Mouse (Mus musculus): ENCODE measurements around the gene Arhgdia.

The Arhgdia gene

GRCm38 (mm10) chr11:120581490-120582267 lies at the start of gene Arhgdia:
TSS of gene Arhgdia (minus strand) at chr11:120581624.
- peak; percentile 74 for DNase-seq (ENCODE audit: low read depth, low spot score)

DNA sequence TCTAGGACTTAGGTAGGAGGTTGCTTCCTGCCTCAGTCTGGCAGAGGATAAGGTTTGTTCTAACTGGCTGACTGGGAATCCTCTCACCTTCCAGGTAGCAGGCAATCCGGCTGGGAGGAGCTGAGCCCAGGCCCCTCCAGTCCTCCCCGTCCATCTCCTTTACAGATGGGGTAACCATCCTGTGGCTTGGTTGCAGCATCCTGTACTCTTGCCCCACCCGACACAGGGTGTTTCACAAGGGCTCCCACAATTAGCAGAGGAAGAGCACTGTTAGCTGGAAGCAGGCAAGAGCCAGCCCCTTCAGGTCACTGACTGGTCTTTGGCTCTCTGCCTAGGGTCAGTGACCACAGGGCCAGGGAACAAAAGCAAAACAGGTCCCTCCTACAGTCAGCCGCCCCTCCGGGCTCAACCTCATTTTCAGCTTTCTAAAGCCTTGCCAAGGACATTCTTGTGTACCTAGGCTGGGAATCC lies 49.0 kb upstream of the Arhgdia start:
- peak; percentile 77 for DNase-seq (ENCODE audit: low read depth, low spot score)

DNA sequence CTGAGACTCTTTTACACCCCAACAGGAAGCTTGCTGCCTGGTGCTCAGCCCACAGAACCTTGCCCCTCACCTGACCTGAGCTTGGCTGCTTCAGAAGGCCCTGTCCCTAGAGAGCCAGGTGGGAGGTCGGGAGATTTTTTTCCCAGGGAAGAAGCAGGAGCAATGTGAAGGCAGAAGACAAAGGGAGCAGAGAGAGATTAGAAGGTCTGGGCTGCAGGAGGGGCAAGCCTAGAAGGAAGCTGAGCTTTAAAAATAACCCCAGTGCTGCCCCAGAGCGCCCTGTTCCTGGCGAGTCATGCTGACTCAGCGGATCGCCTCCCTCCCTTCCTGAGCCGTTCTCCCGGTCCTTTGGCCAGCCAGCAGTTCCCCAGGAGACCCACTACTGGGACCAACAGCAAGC lies 48.5 kb upstream of the Arhgdia start:
- DNase-seq (ENCODE audit: low read depth, low spot score) = peak; percentile 78

DNA sequence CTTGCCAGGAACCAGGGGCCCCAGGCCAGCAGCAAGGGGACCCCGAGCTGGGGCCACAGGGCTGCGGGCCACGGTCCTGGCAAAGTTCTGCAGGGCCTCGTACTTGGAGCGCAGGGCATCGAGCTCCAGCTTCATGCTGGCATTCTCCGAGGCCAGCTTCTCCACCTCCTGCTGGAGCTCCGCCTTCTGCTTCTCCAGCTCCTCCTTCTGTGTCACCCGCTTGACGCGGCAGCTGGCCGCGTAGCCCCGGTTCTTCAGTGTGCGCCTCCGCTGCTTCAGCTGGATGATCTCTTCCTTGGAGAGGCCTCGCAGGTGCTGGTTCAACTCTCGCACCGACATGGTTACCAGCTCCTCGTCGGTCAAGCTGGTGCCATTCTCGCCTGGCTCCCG lies 47.9 kb upstream of the Arhgdia start:
- no peak for DNase-seq (ENCODE audit: low read depth, low spot score)

DNA sequence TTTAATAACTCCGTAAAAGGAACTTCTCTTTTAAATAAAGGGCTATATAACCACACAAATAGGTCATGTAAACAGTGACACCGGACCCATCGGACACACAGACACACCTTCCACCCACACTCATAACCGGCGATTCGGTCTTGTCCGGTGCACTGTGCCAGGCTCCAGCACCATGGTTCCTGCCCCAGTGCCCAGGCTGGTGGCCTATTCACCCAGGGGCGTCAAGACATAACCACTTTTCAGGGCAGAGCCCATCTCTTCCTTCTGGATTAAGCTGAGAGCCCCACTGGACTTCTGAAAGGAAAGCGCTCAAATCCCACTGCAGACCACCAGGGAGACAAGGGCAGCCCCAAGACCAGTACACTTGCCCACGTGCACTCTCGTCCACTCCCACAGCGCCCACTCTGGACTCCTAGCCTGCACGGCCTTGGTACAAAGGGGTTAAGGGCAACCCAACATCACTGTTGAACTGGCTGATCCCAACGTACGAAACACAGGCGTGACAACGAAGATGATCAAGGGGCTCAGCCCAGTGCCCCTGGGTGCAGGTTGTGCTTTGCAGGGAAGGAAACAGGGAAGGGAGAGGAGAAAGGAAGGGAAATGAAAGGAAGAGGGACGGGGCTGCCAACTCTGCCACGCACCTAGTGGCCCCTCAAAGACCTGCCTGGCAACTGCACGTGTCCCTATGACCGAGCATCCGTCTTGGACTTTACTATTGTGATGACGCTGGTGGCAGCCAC lies 47.3 kb upstream of the Arhgdia start:
- DNase-seq (ENCODE audit: low read depth, low spot score) = no peak

- DNase-seq (ENCODE audit: low read depth, low spot score) = no peak
Measured at GRCm38 (mm10) chr11:120627468-120628300, 46.3 kb upstream of the Arhgdia start.

- DNase-seq (ENCODE audit: low read depth, low spot score) = no peak
Measured at GRCm38 (mm10) chr11:120626785-120627467, 45.5 kb upstream of the Arhgdia start.

DNA sequence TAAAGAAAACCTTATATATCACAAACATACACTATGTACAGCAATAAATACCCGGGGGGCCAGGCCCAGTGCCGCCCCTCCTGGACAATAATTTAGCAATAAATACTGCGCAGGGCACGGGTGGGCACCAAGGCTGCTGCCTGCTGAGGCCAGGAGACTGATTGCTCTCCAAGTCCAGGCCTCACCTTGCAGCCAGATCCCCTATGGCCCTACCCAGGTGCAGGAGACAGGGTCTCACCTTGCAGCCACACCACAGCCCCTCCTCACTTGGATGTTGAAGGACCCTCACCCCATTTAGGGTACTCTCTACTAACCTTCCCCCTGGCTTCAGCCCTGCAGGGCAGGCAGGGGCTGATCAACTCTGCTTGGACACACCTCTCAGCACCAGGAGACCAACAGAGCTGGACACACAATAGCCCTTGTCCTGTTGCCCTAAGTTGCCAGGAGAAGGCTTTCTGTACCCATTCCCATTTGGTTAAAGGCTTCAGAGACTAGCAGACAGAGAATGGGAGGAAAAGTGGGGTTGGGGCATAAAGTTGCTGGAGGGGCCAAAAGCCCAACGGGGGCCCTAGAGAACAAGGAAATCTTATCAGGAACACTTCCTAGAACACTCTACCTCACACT lies 43.8 kb upstream of the Arhgdia start, which contains the start of gene Sirt7:
TSS of gene Sirt7 (minus strand) at position 89 of the 624 bp plus-strand sequence.
- DNase-seq (ENCODE audit: low read depth, low spot score) = no peak

GRCm38 (mm10) chr11:120624680-120625111 lies 43.3 kb upstream of the Arhgdia start:
- peak; percentile 91 for DNase-seq (ENCODE audit: low read depth, low spot score)

GRCm38 (mm10) chr11:120623961-120624679 lies 42.7 kb upstream of the Arhgdia start:
- peak; percentile 88 for DNase-seq (ENCODE audit: low read depth, low spot score)

DNA sequence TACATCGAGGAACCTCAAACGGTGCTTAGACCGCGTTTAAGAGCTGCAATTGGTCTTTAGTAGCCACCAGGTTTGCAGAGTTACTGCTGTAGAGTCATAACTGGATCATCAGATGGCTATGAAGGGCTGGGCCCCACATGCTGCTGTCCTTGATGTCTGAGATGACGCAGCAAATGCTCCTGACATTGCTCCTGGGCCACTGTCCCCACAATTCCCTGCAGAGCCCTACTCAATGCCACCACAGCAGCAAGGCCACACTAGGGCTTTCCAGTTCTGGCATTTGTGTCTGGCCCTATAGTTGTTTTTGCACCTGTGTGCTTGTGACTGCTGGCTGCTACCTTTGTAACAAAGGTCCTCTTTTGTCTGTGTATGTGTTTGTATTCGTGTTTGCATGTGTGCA lies 41.4 kb upstream of the Arhgdia start:
- DNase-seq (ENCODE audit: low read depth, low spot score) = no peak

DNA sequence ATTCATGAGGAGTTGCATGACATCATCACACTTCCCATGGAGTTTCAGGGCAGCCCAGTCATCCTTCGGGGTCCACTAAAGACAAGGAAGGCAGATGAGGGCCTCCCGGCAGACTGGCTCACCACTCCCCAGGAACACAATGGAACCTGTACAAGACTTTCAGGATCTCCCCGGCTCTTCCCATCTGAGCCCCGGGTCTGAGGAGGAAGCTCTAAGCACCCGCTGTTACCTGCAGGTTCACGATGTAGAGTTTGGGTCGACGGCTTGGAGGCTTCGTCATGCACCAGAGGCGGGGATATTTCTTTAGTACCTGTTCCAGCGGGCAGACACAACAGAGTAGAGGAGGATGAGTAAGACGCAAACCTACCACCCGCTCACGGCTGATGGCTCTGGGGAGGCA lies 38.8 kb upstream of the Arhgdia start:
- no peak for DNase-seq (ENCODE audit: low read depth, low spot score)

DNA sequence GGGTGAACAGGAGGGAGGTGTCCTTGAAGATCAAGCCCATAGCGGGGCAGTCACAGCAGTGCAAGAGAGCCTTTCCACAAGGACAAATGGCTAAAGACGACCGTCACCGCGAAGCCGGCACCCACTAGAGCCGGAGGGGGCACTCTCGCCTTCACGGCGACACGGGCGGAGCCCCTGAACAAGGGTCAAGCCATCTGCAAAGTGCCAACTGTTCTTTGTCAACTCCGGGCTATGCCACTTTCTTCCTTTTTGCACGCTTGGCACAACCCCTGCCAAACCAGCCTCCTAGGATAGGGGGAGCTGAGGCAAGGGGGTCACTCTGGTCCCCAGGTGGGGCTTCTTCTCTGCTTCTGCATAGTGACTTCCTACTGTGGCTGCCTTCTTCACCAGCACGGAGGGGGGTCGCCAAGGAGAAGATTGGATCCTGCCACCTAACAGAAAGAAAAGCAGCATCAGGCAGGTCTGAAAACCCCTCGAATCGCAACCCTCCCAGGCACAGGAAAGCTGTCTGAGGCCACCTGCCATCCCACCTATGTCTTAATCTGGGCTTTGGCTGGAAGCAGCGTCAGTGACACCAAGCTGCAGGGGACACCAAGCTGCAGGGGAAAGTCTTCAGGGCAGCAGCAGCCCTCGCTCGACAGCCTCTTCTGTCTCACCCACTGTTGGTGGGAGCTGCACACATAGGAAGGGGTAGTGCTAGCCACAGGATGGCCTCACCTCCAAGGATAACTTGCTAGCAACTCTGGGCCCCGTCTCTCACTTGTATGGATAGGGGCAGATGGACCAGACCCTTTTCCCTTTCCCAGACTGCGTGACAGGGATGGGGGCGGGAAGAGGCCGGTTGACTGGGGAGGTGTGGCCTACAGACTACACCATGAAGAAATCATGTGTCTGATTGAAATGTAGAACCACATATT lies 37.5 kb upstream of the Arhgdia start:
- DNase-seq (ENCODE audit: low read depth, low spot score) = no peak

DNA sequence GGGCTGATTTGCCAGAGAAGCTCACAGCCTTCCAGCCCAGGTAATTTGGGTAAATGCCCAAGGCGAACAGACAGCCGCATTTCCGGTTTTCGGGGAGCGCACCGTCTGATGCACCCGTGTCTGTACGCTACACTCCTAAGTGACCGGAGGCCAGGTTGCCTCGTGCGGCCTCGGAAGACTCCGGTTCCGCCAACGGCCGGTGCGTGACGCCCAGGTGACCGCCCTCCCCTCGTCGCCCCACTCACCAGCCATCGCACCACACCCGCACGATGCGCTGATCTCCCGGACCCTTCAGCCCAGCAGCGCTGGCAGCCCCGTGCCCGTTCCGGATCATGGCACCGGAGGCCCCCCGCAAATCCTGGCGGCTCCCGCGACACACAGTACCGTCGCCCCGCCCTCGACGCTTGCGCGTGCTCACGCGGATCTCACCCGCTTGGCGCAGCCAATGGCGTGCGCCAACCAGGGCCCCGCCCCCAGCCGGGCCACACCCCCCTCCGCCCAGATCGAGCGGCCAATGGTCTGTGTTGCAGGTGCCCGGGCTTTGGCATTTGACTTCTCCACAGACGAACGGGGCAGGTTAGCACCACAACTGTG lies 36.2 kb upstream of the Arhgdia start, which contains the start of gene Pcyt2:
TSS of gene Pcyt2 (minus strand) at position 418 of the 594 bp plus-strand sequence.
- peak; percentile 81 for DNase-seq (ENCODE audit: low read depth, low spot score)

DNA sequence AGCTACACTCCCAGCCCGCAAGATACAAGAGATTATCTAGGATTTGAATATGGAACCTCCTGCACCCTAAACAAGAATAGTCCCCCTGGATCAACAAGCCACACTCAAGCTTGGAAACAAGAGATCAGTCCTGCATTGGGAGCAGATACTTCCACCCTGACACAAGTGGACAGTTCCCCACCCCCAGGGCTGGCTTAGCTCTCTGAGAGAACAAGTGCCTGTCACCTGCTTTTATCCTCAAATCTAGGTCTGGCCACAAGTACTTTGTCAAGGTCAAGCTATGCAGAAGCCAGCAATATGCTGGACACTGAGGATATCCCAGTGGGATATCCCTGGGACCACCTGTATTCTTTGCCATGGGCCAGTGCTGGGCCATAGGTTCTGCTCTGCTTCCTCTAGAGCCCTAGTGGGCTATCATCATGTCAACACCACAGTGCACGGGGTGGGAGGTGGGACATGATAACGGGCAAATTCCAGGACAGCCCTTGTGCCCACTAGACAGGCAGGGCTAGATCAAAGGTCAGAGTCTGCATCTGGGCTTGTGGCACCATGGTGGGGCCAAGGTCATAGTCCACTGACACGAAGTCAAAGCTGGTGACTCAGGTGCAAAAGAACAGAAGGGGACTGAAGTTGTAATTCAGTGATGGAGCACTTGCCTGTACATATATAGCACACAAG lies 35.3 kb upstream of the Arhgdia start:
- DNase-seq (ENCODE audit: low read depth, low spot score) = no peak

- DNase-seq (ENCODE audit: low read depth, low spot score) = no peak
Measured at GRCm38 (mm10) chr11:120615606-120616203, 34.3 kb upstream of the Arhgdia start.

- no peak for DNase-seq (ENCODE audit: low read depth, low spot score)
Measured at GRCm38 (mm10) chr11:120615167-120615566, 33.7 kb upstream of the Arhgdia start.

GRCm38 (mm10) chr11:120613976-120614375 lies 32.6 kb upstream of the Arhgdia start:
- no peak for DNase-seq (ENCODE audit: low read depth, low spot score)
